Mouse (Mus musculus) kidney, postnatal 10 days (tissue): Measurements from ENCODE around the gene Nebl.
A peak's percentile ranks its signal among the peaks of the same experiment; 100 is the strongest.

ENCODE experiments used
- DNase-seq: peaks from one replicate; pipeline ENCODE4 v3.0.0; 2021; ENCODE audit warnings: mixed read lengths

The Nebl gene

GRCm38 (mm10) chr2:17705426-17705825 lies 25.8 kb downstream of the Nebl start:
- DNase-seq = peak; percentile 15

DNA sequence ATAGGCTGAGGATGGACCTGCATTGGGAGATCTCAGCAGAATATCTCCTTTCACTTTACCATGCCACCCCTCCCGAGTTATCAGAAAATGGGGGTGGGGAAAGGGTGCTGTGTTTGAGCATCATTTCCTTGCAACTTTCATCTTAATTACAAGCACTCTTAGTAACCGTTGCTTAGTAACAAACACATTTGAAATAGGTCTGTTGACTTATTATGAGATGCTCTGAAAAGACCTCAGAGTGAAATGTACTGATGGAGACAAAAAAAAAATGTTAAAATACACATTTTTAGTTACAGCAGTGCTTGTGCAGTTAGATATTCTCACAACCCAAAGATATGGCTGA lies 28.1 kb downstream of the Nebl start:
- no peak for DNase-seq

GRCm38 (mm10) chr2:17702481-17703169 lies 28.6 kb downstream of the Nebl start:
- no peak for DNase-seq

DNA sequence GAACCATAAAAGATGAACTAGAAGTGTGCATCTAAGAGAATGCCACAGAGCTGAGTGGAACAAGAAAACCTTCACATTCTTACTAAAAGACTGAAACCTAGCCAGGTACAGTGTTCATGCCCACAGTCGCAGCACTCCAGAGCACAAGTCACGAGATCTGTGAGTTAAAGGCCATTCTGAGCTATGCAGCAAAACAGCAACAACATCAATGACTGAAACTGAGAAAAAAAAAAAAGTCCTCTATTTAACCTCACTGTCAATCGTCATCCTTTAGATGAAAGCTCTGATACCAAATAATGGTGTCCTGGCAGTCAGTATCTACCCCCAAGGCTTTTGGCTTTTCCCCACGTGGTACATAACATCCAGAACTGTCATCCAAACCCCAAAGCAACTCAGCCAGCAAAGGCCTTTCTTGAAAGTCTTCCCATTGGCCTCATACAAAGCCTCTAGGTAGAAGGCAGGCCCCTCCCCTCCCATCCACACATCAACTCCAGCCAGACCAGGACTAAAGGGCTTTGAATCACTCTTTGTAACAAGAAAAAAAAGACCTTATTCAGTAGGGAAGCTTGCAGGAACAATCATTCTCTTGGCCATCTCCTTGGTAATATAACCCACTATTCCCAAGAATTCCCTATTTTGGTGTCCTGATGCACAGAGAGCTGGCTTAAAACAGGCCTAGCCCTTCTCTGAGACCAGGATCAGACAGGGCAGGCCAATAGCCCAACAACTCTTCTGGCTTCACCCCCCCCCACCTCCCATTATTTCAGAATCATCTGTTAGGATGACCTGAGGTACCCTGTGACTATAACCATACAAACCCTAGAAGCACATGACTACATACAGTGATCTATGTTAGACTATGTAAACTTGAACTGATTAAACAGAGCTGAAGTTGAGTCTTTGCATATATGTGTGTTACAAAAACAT lies 32.8 kb downstream of the Nebl start:
- DNase-seq = no peak

- no peak for DNase-seq
Measured at GRCm38 (mm10) chr2:17692926-17693325, 38.3 kb downstream of the Nebl start.

DNA sequence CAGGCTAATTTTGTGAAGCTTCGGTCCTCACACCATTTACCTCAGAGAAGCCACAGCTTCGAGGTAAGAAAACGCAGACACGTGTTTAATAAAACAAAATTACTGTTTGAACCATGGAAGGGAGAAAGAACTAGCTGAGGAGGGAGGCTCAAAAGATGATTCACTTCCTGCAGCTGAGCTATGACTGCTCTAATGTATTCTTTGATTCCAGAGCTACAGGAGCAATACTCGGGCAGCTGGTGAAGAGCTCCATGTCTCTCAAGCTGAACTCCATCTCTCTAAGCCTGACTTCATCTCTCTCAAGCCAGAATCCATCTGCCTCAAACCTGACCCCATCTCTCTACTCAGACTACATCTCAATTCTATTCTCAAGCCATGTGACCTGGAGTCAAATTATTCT lies 41.0 kb downstream of the Nebl start:
- no peak for DNase-seq

- DNase-seq = no peak
Measured at GRCm38 (mm10) chr2:17687141-17687540, 44.1 kb downstream of the Nebl start.

DNA sequence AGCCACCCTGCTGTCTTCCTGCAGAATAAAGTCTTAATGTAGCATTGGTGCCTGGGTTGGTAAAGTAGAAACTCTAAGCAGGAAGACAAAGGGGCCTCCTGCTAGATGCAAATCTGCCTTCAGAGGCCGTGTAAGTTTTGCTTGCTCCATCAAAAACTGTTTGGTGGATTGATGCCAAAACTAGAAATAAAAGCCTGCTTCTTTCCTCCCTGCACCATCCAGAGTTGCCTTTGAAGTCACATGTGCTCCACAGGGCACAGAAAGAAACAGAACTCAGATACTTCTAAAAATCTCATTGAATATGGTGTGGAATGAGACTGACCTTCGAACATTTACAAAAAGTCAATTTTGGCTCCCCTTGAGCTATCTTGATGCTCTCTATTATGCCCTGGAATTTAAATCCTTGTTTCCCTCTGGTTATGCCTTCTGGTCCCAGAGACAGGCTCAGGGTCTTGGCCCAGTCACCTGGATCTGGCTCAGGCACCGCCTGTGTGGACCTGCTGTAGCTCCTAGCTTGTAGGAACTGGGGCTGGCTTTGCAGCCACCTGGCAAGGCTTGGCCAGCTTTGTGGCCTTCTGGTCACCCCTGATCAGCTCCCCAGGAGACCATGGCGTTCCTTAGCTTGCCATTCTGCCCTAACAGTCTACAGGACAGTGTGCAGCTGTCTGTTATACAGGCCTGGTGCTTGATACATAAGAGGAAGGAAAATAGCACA lies 47.8 kb downstream of the Nebl start:
- no peak for DNase-seq

DNA sequence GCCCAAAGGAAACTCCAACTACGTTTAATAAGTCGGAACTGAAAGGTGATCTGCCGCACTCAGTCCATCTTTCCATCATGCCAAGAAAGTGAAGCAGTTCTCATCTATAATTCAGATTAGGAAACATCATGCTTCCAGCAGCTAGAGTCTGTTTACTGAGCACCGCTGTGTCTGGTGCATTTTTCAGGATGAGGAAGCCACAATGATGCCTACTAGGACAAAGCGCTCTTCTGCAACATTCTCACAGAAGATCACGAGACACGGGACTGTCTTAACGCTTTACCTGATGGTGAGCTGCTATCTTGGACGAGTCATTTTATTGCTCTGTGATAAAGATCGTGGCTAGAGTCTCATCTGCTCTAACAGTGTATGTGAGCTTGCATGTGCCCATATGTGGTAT lies 59.1 kb downstream of the Nebl start:
- DNase-seq = no peak

DNA sequence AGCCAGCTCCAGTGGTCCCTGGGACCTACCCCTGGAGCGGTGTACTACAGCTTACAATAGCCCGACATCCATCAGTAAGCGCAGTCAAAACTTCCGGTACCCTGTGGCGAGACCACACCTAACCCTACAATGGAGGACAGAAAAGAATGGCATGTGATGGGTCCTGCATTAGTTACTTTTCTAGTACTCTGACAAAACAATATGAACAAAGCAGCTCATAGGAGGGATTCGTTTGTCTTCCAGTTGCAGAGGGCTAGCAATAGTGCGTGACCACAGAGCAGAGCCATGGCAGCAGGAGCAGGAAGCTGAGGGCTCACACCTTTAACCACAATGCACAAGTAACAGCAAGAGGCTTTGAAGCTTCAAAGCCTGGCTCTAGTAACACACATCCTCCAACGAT lies 59.7 kb downstream of the Nebl start:
- DNase-seq = no peak

DNA sequence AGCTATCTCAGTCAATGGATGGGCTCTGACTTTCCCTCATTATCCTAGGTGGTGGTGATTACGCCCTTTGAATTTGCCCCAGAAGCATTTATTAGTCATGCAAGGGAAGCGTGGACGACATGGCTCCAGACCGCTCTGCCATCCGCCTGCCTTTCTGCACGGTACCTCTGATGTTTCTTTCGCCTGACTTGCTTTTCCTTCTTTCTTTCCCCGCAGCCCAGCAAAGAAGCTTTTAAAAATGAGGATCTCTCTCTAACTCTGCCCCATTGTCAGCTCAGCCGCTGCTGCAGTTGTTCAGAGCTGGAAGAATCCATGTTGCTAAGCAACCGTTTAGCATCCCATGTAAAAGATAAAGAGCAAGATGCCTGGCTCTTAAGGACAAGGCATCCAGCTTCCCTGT lies 61.3 kb downstream of the Nebl start:
- no peak for DNase-seq

GRCm38 (mm10) chr2:17669000-17669399 lies 62.3 kb downstream of the Nebl start:
- no peak for DNase-seq

DNA sequence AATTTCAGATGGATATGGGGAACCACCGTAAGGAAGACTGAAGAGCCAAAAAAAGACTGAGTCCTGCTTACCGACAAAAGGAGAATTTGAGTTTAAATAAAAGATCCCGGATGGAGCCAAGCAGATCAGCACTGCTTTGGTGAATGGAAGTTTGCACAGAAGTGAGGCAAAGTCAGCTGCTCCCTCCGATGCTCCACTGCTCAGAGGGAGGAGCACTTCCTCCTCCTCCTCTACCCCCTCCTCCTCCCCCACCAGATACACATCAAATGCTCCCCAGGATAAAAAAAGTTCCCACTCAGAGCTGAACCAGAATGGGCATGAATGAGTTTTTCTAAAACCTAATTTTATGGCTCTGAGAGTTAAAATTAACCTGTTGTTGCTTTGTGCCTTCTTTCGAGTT lies 73.1 kb downstream of the Nebl start:
- no peak for DNase-seq

- no peak for DNase-seq
Measured at GRCm38 (mm10) chr2:17650147-17650834, 81.0 kb downstream of the Nebl start.

DNA sequence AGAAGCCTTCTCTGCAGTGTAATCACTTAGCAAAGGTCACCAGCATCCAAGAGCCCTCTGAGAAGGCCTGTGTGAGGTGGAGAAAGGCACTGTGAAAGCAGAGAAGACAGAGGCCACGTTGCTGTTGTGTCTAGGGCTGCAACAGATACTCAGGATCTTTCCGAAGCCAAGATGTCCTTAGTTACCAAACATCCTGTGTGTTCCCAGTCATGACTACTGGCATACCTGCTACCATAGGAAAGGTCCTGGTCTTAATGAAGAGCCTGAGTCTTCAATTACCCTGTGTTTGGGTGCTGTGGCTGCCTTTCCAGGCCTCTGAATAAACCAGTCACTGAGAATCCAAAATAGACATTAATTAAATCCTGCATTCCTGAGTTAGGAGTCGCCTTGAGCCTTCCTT lies 81.5 kb downstream of the Nebl start:
- no peak for DNase-seq

DNA sequence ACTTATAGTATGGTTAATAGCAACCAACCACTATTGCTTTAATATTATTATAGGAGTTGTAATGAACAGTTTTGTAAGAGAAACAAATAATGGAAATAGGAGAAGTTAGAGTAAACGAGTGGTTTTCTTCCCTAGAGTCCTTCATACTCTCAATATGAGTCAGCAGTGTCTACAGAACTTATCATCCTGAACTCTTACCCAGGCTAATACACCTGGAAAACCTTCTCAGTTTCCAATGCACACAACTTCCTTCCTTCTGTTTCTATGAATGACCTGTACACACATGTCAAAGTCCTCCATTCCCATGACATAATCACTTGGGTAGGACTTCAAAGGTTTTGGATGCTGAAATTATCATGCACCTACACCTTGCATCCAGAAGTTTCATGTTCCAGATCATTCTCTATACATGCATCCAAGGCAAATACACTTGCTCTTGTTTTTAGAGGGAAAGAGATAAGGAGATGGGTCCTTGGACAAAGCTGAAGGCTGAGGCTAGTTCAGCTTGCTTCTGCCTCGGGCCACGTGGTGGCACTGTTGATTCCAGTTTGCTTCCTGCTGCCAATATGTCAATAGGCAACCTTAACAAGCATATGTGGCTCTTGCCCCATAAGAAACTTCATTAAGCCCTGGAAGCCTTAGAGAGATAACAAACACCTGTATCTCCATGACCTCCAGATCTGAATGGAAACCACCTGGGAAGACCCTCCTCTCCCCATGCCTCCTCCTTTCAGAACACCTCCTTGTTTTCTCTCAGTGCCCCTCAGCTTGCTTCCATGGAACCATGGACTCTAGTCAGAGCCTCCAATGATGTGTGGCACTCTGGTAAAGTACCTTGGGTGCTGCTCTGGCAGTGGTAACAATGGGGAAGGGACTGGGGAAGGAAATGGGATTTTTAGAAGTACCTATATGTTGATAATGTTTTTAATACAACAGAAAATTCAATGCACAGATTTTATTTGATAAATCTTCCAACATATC lies 86.7 kb downstream of the Nebl start:
- peak; percentile 72 for DNase-seq

- no peak for DNase-seq
Measured at GRCm38 (mm10) chr2:17643869-17644268, 87.4 kb downstream of the Nebl start.

- no peak for DNase-seq
Measured at GRCm38 (mm10) chr2:17642770-17643169, 88.5 kb downstream of the Nebl start.

DNA sequence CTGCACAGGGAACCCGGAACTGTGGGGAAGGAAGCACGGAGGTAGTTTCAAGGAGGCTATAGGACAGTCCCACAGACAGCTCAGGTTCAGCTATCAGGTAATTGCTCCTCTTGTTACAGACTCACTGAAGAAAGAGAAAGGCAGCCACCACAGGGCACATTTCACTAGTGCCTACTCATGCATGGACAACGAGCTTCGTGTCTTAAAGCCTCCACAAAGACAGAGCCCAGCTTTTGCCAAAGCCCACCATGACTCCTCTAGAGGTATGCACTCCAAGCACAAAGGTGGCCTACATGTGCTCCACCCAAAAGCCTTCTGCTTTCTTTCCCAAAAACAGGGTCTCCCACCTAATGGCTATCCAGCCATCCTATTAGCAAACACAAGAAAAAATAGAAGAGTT lies 90.4 kb downstream of the Nebl start:
- DNase-seq = no peak

- no peak for DNase-seq
Measured at GRCm38 (mm10) chr2:17638631-17639030, 92.6 kb downstream of the Nebl start.

- no peak for DNase-seq
Measured at GRCm38 (mm10) chr2:17623931-17624330, 107.3 kb downstream of the Nebl start.

DNA sequence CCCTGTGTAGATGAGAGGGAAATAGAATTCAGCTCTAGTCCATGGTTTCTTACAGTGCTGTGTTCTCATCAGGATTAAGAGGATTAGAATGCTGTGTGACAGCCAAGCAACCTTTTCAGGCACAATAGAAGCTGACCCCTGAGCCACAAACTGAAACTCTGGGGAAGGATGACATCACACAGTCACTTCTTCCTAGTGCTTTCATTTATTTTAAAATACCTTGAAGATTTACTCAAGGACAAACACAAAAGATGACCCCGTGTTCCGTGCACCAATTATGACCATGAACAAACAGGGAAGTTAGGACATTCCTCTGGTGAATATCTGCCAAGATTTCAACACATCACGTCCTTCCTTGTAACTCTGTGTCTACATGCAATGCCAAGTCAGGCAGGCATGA lies 121.0 kb downstream of the Nebl start:
- DNase-seq = no peak
